In genomic region chr4:95053041-95053790, GRCm38 (mm10) we compare ENCODE assay signal across 8 mouse cellular contexts. TPM values are rescaled to one million over a fixed set of nuclear protein-coding genes. Genes with fewer than 3 reads are reported as not detected.
A peak's percentile ranks its signal among the peaks of the same experiment; 100 is the strongest.
DNase-seq lines count a peak whose midpoint lies in the region; ATAC-seq lines count a peak whose summit lies in the region.

No protein-coding gene starts in this region.

- H3K27me3 ChIP-seq in hindbrain, embryonic 14.5 days (ENCODE audit: control insufficient read depth, insufficient read depth, low read length): no peaks in the 10 kb centered on the region

- H3K9me3 ChIP-seq in hindbrain, embryonic 14.5 days (ENCODE audit: control insufficient read depth, low read length): no peaks in the 10 kb centered on the region

- DNase-seq in T-cell, adult 2 months (ENCODE audit: low spot score): peak; percentile 91
- peak; percentile 91 to 92 for DNase-seq in cerebellum, postnatal 25 days
- peak; percentile 93 to 94 for DNase-seq in frontal cortex, postnatal 25 days (ENCODE audit: low spot score in 2 of 2)
- DNase-seq in hindbrain, embryonic 14.5 days (ENCODE audit: low spot score): peak; percentile 89
- DNase-seq in layer of hippocampus, postnatal 25 days (ENCODE audit: extremely low spot score in 1 of 2, low spot score in 1 of 2): peak; percentile 77 to 86
- DNase-seq in lung, postnatal 14 days: peak; percentile 94
- DNase-seq in ovary, postnatal 36 days (ENCODE audit: low spot score): peak; percentile 90
- peak; percentile 89 for DNase-seq in thymus, postnatal 14 days

- under 1% methylated on average over 29 of the region's 29 CpGs for WGBS in hindbrain, embryonic 14.5 days

- H3K4me2 ChIP-seq in hindbrain, embryonic 14.5 days (replicated peaks): peak overlapping the region; percentile 85

- peak; percentile 39 for ATAC-seq in hindbrain, embryonic 14.5 days (ENCODE audit: low FRiP score)

- peak overlapping the region; percentile 62 for H3K4me3 ChIP-seq in hindbrain, embryonic 14.5 days (replicated peaks; ENCODE audit: low read length)

- H3K9ac ChIP-seq in hindbrain, embryonic 14.5 days: peak overlapping the region; percentile 80

- H3K27ac ChIP-seq in hindbrain, embryonic 14.5 days: peak overlapping the region; percentile 96

- peaks cover 26% of the 10 kb centered on the region for H3K4me1 ChIP-seq in hindbrain, embryonic 14.5 days (replicated peaks; ENCODE audit: control insufficient read depth, insufficient read depth, low read length)

- H3K36me3 ChIP-seq in hindbrain, embryonic 14.5 days (replicated peaks; ENCODE audit: control insufficient read depth, insufficient read depth): no peaks in the 10 kb centered on the region

RNA-seq across cellular contexts. Expression of gene Jun, which starts 1.2 kb away (rescaled TPM):
- 34.7 and 35.2 TPM in 2 replicates for polyA plus RNA-seq in hindbrain, embryonic 14.5 days (2014; fragmentation: Nextera tagmentation; extraction: Ambion mirVana)
- total RNA-seq in layer of hippocampus, postnatal 25 days (2021): 100 to 1,000 TPM in 1 of 2 experiments, 10 to 100 TPM in 1; 90.0 to 105 TPM

Comparison
In these comparisons a context has a peak if more than half of its experiments do, and no peak if none do; other contexts are left out.
1. Peak in every context shown above with its lines: DNase-seq, ATAC-seq, H3K4me3 ChIP-seq and H3K27ac ChIP-seq.